Mouse (Mus musculus) hindbrain, embryonic 14.5 days (tissue): ENCODE data around the gene Tmem132d. TPM values are rescaled to one million over a fixed set of nuclear protein-coding genes. Genes with fewer than 3 reads are reported as not detected.
A peak's percentile ranks its signal among the peaks of the same experiment; 100 is the strongest.

Source experiments
- ATAC-seq: fragments of 200-750 bp; cut with Nextera tagmentation; 2 replicates; pipeline ENCODE4 v1.8.0; 2017; ENCODE audit warnings: moderate number of reproducible peaks, mild to moderate bottlenecking, moderate TSS enrichment, moderate library complexity; ENCODE audit not compliant: low FRiP score
- DNase-seq: peaks from one replicate; pipeline ENCODE4 v3.0.0-alpha.2; 2015; ENCODE audit warnings: low spot score
- H3K27ac ChIP-seq: fragments of 300-500 bp; sonication (generic); 2 replicates; pipeline ENCODE4 v1.5.1; 2014; ENCODE audit warnings: mild to moderate bottlenecking, moderate library complexity
- H3K27me3 ChIP-seq: fragments of 300-500 bp; sonication (generic); 2 replicates; pipeline ENCODE4 v1.6.1; 2014; ENCODE audit warnings: mild to moderate bottlenecking, low read length, mixed read lengths; ENCODE audit not compliant: control insufficient read depth, insufficient read depth
- H3K36me3 ChIP-seq: fragments of 300-500 bp; sonication (generic); replicated peaks from 2 replicates; pipeline ENCODE4 v1.6.1; 2014; ENCODE audit not compliant: control insufficient read depth, insufficient read depth
- H3K4me1 ChIP-seq: fragments of 300-500 bp; sonication (generic); replicated peaks from 2 replicates; pipeline ENCODE4 v1.6.1; 2014; ENCODE audit warnings: antibody characterized with exemption, low read length, mixed read lengths; ENCODE audit not compliant: control insufficient read depth, insufficient read depth
- H3K4me2 ChIP-seq: fragments of 300-500 bp; sonication (generic); replicated peaks from 2 replicates; pipeline ENCODE4 v1.6.1; 2014; ENCODE audit warnings: mild to moderate bottlenecking, moderate library complexity
- H3K4me3 ChIP-seq: fragments of 300-500 bp; sonication (generic); replicated peaks from 2 replicates; pipeline ENCODE4 v1.5.1; 2014; ENCODE audit warnings: mild to moderate bottlenecking, low read length
- H3K9ac ChIP-seq: fragments of 300-500 bp; sonication (generic); 2 replicates; pipeline ENCODE4 v1.6.1; 2014
- H3K9me3 ChIP-seq: fragments of 300-500 bp; sonication (generic); 2 replicates; pipeline ENCODE4 v1.6.1; 2016; ENCODE audit warnings: low read length; ENCODE audit not compliant: control insufficient read depth
- WGBS: fragments of 180-500 bp; shearing (Covaris S2); extraction: QIAGEN DNeasy Blood & Tissue Kit; methylation state at CpG from one replicate; pipeline ENCODE4 v1.1.7; 2014; 5-methylcytosine and 5-hydroxymethylcytosine counted together
- polyA plus RNA-seq: library from polyadenylated mRNA; unstranded; fragments of >200 nt; fragmentation: Nextera tagmentation; extraction: Ambion mirVana; gene quantifications from 2 replicates; pipeline ENCODE4 v1.2.1, GENCODE M21; 2014

Gene Tmem132d
- polyA plus RNA-seq, 1 experiment from 2014 or later, result 4.5 TPM

DNA sequence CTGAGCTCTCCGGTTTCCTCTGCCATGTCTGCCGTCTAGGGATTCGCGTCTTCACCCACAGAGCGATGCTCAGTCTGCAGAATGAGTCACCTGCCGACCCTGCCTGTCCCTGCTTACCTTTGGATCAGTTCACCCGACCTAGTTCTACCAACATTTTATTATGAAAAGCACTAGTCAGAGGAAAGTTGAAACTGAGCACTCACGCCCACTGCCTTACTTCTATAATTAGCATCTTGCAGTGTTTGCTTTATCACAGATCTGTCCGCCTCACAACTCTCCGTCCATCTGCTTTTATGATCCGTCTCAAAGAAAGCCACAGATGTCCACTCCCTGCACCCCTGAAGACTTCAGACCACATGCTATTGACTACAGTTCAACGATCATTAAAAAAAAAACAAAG is 626.0 kb downstream of the Tmem132d start:
- ATAC-seq, result no peak
- Histone ChIP-seq H3K4me2 (no peak overlapping the region), H3K4me3 (no peak overlapping the region), H3K9ac (no peak overlapping the region), H3K9me3 (no peaks in the 10 kb centered on the region), H3K36me3 (no peaks in the 10 kb centered on the region), H3K27ac (no peak overlapping the region), H3K4me1 (no peaks in the 10 kb centered on the region), H3K27me3 (no peaks in the 10 kb centered on the region)
- WGBS, result 89% methylated on average over 12 of the region's 12 CpGs
- no peak for DNase-seq

DNA sequence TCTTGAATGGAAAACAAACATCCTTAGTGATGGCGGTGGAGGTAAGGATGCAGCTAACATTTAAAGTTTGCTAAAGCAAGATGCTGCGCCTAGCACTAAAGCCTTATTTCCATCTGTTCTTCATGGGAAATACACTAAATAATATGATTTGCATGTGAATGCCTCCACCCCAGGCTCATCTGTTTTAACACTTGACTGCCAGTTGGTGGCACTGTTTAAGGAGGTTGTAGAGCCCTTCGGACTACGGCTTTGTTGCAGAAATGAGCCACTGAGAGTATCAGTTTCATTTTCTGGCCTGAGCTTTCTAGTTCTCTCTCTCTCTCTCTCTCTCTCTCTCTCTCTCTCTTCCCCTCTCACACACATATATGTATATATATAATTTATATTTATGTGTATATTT is 632.0 kb downstream of the Tmem132d start:
- Histone ChIP-seq H3K36me3 (no peaks in the 10 kb centered on the region), H3K9ac (no peak overlapping the region), H3K4me1 (peaks cover 5% of the 10 kb centered on the region), H3K27ac (no peak overlapping the region), H3K9me3 (no peaks in the 10 kb centered on the region), H3K27me3 (no peaks in the 10 kb centered on the region), H3K4me3 (no peak overlapping the region), H3K4me2 (no peak overlapping the region)
- ATAC-seq (no peak), DNase-seq (peak; percentile 37)
- 38% methylated on average over 4 of the region's 4 CpGs for WGBS

DNA sequence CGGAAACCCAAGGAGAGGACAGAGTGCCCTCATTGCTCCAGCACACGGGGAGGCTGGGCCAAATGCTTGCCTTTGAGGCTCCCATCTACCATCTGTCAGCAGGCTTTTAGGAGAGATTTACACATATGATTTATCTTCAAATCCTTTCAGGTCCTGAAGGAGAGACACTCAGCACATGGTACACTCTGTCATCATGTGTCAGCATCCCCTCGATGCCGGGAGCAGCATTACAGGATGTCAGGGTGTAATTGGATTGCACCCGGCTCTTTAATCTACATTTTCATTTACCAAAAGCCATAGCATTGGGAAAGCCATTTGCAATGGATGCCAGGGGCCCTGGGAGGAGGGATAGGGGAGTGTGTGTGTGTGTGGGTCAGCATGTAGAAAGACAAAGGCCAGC is 651.7 kb downstream of the Tmem132d start:
- WGBS, result 50% methylated on average over 5 of the region's 5 CpGs
- ATAC-seq, result no peak; the same call in 1 of the 2 replicates
- H3K27ac ChIP-seq, result peak overlapping the region; percentile 38; the same call in 1 of the 2 replicates

DNA sequence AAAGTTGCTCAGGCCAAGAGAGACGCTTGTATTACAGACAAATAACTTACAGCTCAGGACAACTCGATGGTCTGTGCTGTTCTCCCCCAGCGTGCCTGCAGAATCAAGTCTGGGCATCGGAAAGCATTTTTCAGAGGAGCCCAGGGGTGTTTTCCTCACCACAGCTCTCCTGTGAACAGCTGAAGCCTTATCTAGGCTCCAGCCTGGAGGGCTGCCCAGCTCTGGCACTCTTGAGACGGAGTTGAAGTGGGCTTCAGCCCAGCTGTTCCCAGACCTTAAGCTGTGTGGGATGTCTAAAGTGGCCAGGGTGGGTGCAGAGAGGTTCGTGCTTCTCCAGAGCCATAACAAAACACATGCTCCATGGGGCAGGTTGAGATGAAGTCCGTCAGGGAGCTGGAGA is 657.1 kb downstream of the Tmem132d start:
- 76% methylated on average over 7 of the region's 7 CpGs for WGBS

More for the DNA sequence above, 651.7 kb downstream of the Tmem132d start:
- Histone ChIP-seq H3K27me3 (no peaks in the 10 kb centered on the region), H3K9ac (no peak overlapping the region), H3K4me1 (no peaks in the 10 kb centered on the region), H3K9me3 (peaks cover 9% of the 10 kb centered on the region; the same call in 1 of the 2 replicates), H3K4me3 (no peak overlapping the region), H3K4me2 (no peak overlapping the region), H3K36me3 (no peaks in the 10 kb centered on the region)
- DNase-seq, result no peak

DNA sequence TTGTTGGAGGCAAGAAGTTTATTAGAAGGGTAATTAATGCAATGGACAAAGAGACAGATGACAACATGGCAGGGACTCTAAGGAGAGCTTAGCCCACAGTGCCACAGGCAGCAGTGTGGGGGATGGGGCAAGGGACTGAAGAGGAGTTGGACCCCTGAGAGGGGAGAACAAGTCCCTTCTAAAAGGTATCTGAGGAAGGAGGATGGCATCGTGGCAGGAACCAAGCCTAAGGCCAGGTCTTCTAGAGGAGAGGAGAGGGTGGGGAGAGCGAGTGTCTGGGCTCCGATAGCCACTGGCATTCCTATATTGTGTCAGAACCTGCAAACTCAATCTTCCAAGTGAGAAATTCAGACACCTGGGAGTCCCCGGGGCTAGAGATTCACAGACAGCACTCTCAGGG is 674.3 kb downstream of the Tmem132d start:
- Histone ChIP-seq H3K4me3 (no peak overlapping the region), H3K27me3 (no peaks in the 10 kb centered on the region), H3K4me1 (no peaks in the 10 kb centered on the region), H3K9me3 (no peaks in the 10 kb centered on the region; the same call in 1 of the 2 replicates), H3K27ac (no peak overlapping the region), H3K9ac (no peak overlapping the region), H3K4me2 (no peak overlapping the region), H3K36me3 (no peaks in the 10 kb centered on the region)
- 76% methylated on average over 4 of the region's 4 CpGs for WGBS
- DNase-seq (no peak), ATAC-seq (no peak)

More for the DNA sequence above, 657.1 kb downstream of the Tmem132d start:
- Histone ChIP-seq H3K27ac (no peak overlapping the region), H3K4me2 (no peak overlapping the region), H3K4me3 (no peak overlapping the region), H3K9me3 (peaks cover 9% of the 10 kb centered on the region; the same call in 1 of the 2 replicates), H3K9ac (no peak overlapping the region), H3K36me3 (no peaks in the 10 kb centered on the region), H3K4me1 (no peaks in the 10 kb centered on the region), H3K27me3 (no peaks in the 10 kb centered on the region)
- DNase-seq (no peak), ATAC-seq (no peak)

DNA sequence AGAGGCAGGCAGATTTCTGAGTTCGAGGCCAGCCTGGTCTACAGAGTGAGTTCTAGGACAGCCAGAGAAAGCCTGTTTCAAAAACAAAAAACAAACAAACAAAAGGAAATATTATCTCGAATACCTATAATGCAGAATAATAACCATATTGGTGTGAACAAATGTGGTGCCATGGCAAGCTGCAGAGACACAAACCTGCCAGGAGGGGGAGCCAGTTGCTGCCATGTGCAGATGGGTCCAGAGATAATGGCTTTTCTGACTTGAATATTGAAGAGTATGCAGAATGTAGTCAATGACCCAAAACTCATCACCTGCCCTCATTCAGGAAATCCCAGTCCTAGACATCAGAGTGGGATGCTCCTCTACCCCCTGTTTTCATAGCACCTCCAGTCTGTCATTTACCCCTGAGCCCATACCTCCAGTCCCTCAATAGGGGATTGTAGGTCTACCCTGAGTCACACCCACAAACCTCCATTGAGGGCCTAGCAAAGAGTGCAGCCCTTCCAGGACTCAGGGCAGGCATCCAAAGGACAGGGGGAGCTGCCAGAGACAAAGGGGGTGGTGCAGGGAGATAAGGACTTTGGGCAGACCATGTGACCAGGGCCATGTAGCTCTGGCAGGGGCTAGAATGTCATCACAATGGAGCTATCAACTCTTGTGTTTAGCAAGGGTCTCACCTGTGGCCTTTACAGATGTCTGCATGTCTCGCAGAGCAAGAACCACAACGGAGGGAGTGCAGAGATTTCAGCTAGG is 676.0 kb downstream of the Tmem132d start:
- DNase-seq (no peak), ATAC-seq (no peak)
- no peak overlapping the region for H3K9ac ChIP-seq
- H3K27me3 ChIP-seq, result no peaks in the 10 kb centered on the region
- no peak overlapping the region for H3K4me2 ChIP-seq
- H3K27ac ChIP-seq, result no peak overlapping the region
- 88% methylated on average over 4 of the region's 4 CpGs for WGBS
- no peaks in the 10 kb centered on the region for H3K4me1 ChIP-seq
- no peaks in the 10 kb centered on the region for H3K36me3 ChIP-seq
- no peak overlapping the region for H3K4me3 ChIP-seq
- H3K9me3 ChIP-seq, result no peaks in the 10 kb centered on the region; the same call in 1 of the 2 replicates

DNA sequence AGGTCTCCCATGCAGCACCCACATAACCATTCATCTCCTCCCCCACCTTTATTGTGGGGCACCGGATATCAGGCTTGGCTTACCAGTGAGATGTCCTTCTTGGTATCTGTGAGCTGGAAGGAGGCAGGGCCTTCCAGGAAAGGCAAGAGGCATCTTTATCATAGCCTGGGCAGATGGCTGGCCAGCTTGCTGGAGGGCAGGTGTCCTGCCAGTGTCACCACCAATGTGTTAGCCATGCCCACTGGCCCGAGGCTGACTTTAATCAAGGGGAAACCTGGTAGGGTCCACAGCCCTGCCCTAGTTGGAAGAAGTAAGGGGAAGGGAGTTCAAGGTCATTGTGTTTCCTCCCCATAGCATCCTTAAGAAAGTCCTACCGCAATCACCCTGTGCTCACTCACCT is 676.9 kb downstream of the Tmem132d start:
- Histone ChIP-seq H3K9ac (no peak overlapping the region), H3K9me3 (no peaks in the 10 kb centered on the region; the same call in 1 of the 2 replicates), H3K4me2 (no peak overlapping the region), H3K27ac (no peak overlapping the region), H3K36me3 (no peaks in the 10 kb centered on the region), H3K27me3 (no peaks in the 10 kb centered on the region), H3K4me3 (no peak overlapping the region), H3K4me1 (no peaks in the 10 kb centered on the region; the same call in 1 of the 2 replicates)
- DNase-seq (no peak), ATAC-seq (no peak)
- 89% methylated on average over 3 of the region's 3 CpGs for WGBS

DNA sequence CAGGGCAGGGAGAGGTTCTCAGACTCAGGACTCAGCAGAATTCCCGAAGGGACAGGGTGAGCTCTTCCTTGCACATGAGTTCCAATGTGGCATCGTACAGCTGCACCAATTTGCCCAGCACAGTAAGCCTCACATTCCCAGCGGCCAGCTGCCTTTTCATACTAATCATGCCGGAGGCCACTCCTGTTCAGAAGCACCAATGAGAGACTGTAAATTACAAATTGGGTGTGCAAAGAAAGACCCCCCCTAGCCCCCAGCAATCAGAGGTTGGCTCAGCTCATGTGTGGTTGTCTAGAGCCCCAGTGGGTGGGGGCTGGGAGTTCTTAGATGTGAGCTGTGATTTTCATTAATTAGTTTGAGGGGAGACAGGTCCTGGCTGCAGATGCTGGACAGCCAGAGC is 677.3 kb downstream of the Tmem132d start:
- no peaks in the 10 kb centered on the region for H3K27me3 ChIP-seq
- no peak overlapping the region for H3K27ac ChIP-seq
- H3K4me3 ChIP-seq, result no peak overlapping the region
- ATAC-seq, result no peak
- WGBS, result 59% methylated on average over 4 of the region's 4 CpGs
- H3K9me3 ChIP-seq, result no peaks in the 10 kb centered on the region; the same call in 1 of the 2 replicates
- H3K4me2 ChIP-seq, result no peak overlapping the region
- no peak overlapping the region for H3K9ac ChIP-seq
- no peak for DNase-seq
- H3K36me3 ChIP-seq, result no peaks in the 10 kb centered on the region
- H3K4me1 ChIP-seq, result no peaks in the 10 kb centered on the region; the same call in 1 of the 2 replicates

DNA sequence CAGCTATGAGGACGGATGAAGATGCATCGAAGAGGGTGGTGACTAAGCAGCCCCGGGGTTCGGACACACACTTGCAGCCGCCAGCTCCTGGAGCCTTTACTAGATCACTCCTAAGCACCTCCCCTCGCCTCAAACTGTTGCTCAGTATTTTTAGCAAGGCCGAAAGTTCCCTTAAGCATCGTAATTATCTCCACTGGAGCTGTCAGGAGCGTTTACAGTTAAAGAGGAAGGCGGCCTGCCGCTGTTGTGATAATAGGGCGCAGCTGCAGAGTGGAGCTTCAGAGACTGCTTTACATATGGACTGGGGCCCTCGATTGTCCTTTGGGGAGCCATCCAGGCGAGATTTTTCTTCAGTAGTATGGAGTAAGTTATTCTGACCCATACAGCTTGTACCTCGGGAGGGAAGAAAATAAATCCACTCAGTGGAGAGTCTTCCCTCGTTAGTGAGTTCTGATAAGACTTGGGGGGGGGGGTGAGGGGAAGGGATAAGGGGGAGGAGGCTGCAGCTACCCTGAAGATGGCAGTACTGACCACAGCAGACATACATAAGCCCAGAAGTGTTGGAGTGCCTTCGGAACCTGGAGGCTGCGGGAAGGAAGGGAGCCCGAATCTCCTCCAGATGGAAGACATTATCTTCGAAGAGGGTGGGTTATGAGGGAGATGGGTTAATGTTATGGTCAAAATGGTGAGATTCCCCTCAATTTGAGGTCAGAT is 681.5 kb downstream of the Tmem132d start:
- no peaks in the 10 kb centered on the region for H3K36me3 ChIP-seq
- H3K27me3 ChIP-seq, result no peaks in the 10 kb centered on the region
- no peaks in the 10 kb centered on the region; the same call in 1 of the 2 replicates for H3K9me3 ChIP-seq
- H3K4me1 ChIP-seq, result no peaks in the 10 kb centered on the region; the same call in 1 of the 2 replicates
- DNase-seq (peak; percentile 69), ATAC-seq (0 out of 2 replicates have a peak, but pooled peaks have one; percentile 34)
- H3K27ac ChIP-seq, result no peak overlapping the region
- peak overlapping the region; percentile 4; the same call in 1 of the 2 replicates for H3K4me2 ChIP-seq
- H3K9ac ChIP-seq, result no peak overlapping the region
- WGBS, result 28% methylated on average over 20 of the region's 20 CpGs
- no peak overlapping the region for H3K4me3 ChIP-seq
